Mouse (Mus musculus): ENCODE measurements around the gene Psmd9.

DNA sequence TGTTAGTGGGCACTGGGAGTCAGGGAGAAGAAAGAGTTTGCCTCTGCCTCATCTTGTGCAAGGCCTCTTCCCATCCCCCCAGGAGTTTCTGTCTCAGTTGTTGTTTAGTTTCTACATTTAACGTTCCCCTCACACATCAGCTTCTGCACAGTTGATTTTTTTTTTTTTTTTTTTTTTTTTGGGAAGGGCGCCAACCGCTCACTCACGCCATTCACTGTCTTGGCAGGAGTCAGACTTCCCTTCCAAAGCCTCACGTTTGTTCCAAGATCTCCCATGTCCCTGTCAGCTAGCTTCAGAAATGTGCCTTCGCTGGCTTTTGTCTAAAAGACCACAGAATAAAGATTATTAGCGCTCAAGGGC is 108.1 kb downstream of the Psmd9 start:
- TF ChIP-seq MAX (IDR thresholded peaks at IDR 0.05; ENCODE audit: low read depth), result no peak
- TF ChIP-seq POLR2AphosphoS2 (IDR thresholded peaks at IDR 0.05; ENCODE audit: insufficient read length, low read depth), result no peak
- TF ChIP-seq POLR2A (IDR thresholded peaks at IDR 0.05; ENCODE audit: insufficient read length, low read depth), result no peak
- TF ChIP-seq E2F4 (IDR thresholded peaks at IDR 0.05; ENCODE audit: insufficient read depth), result no peak
